Mouse (Mus musculus) adrenal gland (tissue): Measurements from ENCODE around the gene Rasgef1b.

Experiments
- intact Hi-C: fragments of 180-260 bp; cut with DNase I; formaldehyde crosslinking; loops from one replicate; pipeline ENCODE4 v1.15.1; 2025

Rasgef1b gene

GRCm38 (mm10) chr5:99496931-99497782 is 231.7 kb downstream of the Rasgef1b start:
- intact Hi-C loops, result no loop called here

GRCm38 (mm10) chr5:99496157-99496453 is 232.8 kb downstream of the Rasgef1b start:
- intact Hi-C loops, result no loop called here

GRCm38 (mm10) chr5:99495354-99496156 is 233.3 kb downstream of the Rasgef1b start:
- intact Hi-C loops, result no loop called here

- intact Hi-C loops, result no loop called here
Measured at GRCm38 (mm10) chr5:99493861-99494260, 235.0 kb downstream of the Rasgef1b start.

- intact Hi-C loops, result no loop called here
Measured at GRCm38 (mm10) chr5:99493017-99493416, 235.8 kb downstream of the Rasgef1b start.

- intact Hi-C loops, result no loop called here
Measured at GRCm38 (mm10) chr5:99488479-99489158, 240.2 kb downstream of the Rasgef1b start.

- intact Hi-C loops, result no loop called here
Measured at GRCm38 (mm10) chr5:99487009-99487858, 241.6 kb downstream of the Rasgef1b start.

GRCm38 (mm10) chr5:99483162-99483561 is 245.7 kb downstream of the Rasgef1b start:
- intact Hi-C loops, result no loop called here

GRCm38 (mm10) chr5:99482524-99482923 is 246.3 kb downstream of the Rasgef1b start:
- intact Hi-C loops, result no loop called here

- intact Hi-C loops, result no loop called here
Measured at GRCm38 (mm10) chr5:99482016-99482415, 246.8 kb downstream of the Rasgef1b start.

- intact Hi-C loops, result no loop called here
Measured at GRCm38 (mm10) chr5:99480078-99481031, 248.5 kb downstream of the Rasgef1b start.

GRCm38 (mm10) chr5:99479263-99480077 is 249.4 kb downstream of the Rasgef1b start:
- intact Hi-C loops, result no loop called here

GRCm38 (mm10) chr5:99478716-99479115 is 250.1 kb downstream of the Rasgef1b start:
- intact Hi-C loops, result no loop called here

- intact Hi-C loops, result no loop called here
Measured at GRCm38 (mm10) chr5:99477420-99477815, 251.4 kb downstream of the Rasgef1b start.

GRCm38 (mm10) chr5:99476640-99477419 is 252.0 kb downstream of the Rasgef1b start:
- intact Hi-C loops, result no loop called here

- intact Hi-C loops, result no loop called here
Measured at GRCm38 (mm10) chr5:99472607-99473335, 256.1 kb downstream of the Rasgef1b start.

GRCm38 (mm10) chr5:99471790-99472189 is 257.1 kb downstream of the Rasgef1b start:
- intact Hi-C loops, result no loop called here
